Mouse (Mus musculus) midbrain, embryonic 12.5 days (tissue): ENCODE results near the gene Abcc4. TPM values are rescaled to one million over a fixed set of nuclear protein-coding genes. Genes with fewer than 3 reads are reported as not detected.

Experiments
- ATAC-seq: fragments of 200-750 bp; cut with Nextera tagmentation; 2 replicates; pipeline ENCODE4 v1.8.0; 2017; ENCODE audit warnings: low read depth, moderate TSS enrichment, moderate library complexity; ENCODE audit not compliant: low FRiP score
- H3K27ac ChIP-seq: fragments of 300-500 bp; sonication (generic); replicated peaks from 2 replicates; pipeline ENCODE4 v1.5.1; 2016; ENCODE audit warnings: mild to moderate bottlenecking
- H3K27me3 ChIP-seq: fragments of 300-500 bp; sonication (generic); 2 replicates; pipeline ENCODE4 v1.6.1; 2016; ENCODE audit warnings: mild to moderate bottlenecking
- H3K36me3 ChIP-seq: fragments of 300-500 bp; sonication (generic); 2 replicates; pipeline ENCODE4 v1.6.1; 2016
- H3K4me1 ChIP-seq: fragments of 300-500 bp; sonication (generic); 2 replicates; pipeline ENCODE4 v1.6.1; 2016
- H3K4me2 ChIP-seq: fragments of 300-500 bp; sonication (generic); replicated peaks from 2 replicates; pipeline ENCODE4 v1.6.1; 2016; ENCODE audit warnings: mild to moderate bottlenecking, moderate library complexity
- H3K4me3 ChIP-seq: fragments of 300-500 bp; sonication (generic); 2 replicates; pipeline ENCODE4 v1.5.1; 2016; ENCODE audit warnings: mild to moderate bottlenecking
- H3K9ac ChIP-seq: fragments of 300-500 bp; sonication (generic); replicated peaks from 2 replicates; pipeline ENCODE4 v1.6.1; 2016; ENCODE audit warnings: mild to moderate bottlenecking, moderate library complexity
- H3K9me3 ChIP-seq: fragments of 300-500 bp; sonication (generic); 2 replicates; pipeline ENCODE4 v1.6.1; 2016; ENCODE audit warnings: mild to moderate bottlenecking
- WGBS: fragments of 180-500 bp; shearing (Covaris S2); methylation state at CpG from one replicate; pipeline ENCODE4 v1.1.7; 2016; 5-methylcytosine and 5-hydroxymethylcytosine counted together
- polyA plus RNA-seq: library from polyadenylated mRNA; unstranded; fragments of >200 nt; fragmentation: Nextera tagmentation; extraction: Ambion mirVana; gene quantifications from 2 replicates; pipeline ENCODE4 v1.2.1, GENCODE M21; 2016

Abcc4 gene
- polyA plus RNA-seq, 1 experiment from 2014 or later: 3.1 TPM

DNA sequence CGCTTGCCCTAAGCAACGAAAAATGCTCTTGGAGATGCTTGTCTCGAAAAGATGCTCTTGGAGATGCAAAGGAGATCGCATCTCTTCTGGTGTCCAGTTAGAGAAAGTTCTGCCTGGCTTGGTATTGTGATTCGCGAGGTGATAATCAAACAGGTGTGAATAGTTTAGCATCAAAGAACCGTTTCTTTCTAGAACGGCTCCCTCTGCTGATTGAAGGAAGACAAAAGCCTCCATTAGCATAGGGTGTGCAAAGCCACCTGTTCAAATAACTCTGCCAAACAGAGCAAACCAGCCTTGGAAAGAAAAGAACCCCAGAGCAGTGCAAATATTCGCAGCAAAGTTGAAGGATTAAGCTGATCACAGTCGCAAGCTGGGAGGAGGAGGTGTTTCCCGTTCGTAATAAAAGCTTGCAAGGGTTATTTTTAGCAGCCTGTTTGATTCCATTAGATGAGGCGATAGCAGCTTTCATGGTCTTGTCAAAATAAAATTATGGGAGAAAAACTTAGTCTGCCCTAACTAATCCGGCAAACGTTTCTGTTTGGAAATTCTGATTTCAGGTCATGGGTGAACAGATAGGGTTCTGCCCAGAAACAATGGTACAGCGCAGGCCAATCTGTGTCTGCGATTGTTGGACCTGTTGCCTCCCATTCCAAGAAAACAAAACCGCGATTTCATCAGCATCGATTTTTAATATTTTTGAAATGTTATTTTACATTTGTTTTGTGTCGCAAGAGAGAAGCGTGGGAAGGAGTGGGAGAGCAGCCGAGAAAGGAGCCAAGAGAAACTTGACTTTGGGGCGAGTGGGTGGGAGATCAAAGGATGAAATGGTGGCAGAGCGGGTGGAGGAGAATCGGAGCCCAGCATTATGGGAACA, 231.6 kb downstream of the Abcc4 start:
- H3K4me2 ChIP-seq: peak overlapping the region; percentile 88
- peak overlapping the region; percentile 35 for H3K27ac ChIP-seq
- H3K4me3 ChIP-seq: peak overlapping the region; percentile 48
- H3K27me3 ChIP-seq: peaks cover 34% of the 10 kb centered on the region
- ATAC-seq: peak; percentile 60; the same call in 1 of the 2 replicates
- H3K9ac ChIP-seq: peak overlapping the region; percentile 37; the same call in 1 of the 2 replicates
- H3K9me3 ChIP-seq: peaks cover 5% of the 10 kb centered on the region; the same call in 1 of the 2 replicates
- no peaks in the 10 kb centered on the region for H3K36me3 ChIP-seq
- peaks cover 24% of the 10 kb centered on the region; the same call in 1 of the 2 replicates for H3K4me1 ChIP-seq
- 9% methylated on average over 26 of the region's 26 CpGs for WGBS

DNA sequence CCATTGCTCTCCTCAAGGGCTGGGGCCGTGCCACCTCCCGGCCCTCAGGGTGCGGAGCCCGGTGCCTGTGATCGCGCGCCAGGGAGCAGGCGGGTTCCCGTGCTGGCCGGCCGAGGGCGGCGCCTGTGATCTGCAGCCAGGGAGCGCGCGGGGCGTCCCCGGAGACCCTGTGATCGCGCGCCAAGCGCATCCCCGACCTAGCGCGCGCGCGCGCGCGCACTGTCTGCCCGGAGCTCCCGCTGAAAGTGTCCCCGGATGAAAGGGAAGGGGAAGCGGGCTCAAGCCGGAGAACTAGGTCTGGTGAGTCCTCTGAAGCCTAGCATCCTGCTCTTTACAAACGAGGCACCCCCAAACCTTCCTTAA, 232.2 kb downstream of the Abcc4 start:
- Histone ChIP-seq H3K36me3 (no peaks in the 10 kb centered on the region), H3K27me3 (peaks cover 34% of the 10 kb centered on the region), H3K4me1 (peaks cover 24% of the 10 kb centered on the region; the same call in 1 of the 2 replicates), H3K4me2 (peak overlapping the region; percentile 88), H3K4me3 (peak overlapping the region; percentile 48), H3K9ac (peak overlapping the region; percentile 37; the same call in 1 of the 2 replicates), H3K27ac (peak overlapping the region; percentile 35), H3K9me3 (peaks cover 5% of the 10 kb centered on the region; the same call in 1 of the 2 replicates)
- under 1% methylated on average over 37 of the region's 37 CpGs for WGBS
- ATAC-seq: peak; percentile 81

DNA sequence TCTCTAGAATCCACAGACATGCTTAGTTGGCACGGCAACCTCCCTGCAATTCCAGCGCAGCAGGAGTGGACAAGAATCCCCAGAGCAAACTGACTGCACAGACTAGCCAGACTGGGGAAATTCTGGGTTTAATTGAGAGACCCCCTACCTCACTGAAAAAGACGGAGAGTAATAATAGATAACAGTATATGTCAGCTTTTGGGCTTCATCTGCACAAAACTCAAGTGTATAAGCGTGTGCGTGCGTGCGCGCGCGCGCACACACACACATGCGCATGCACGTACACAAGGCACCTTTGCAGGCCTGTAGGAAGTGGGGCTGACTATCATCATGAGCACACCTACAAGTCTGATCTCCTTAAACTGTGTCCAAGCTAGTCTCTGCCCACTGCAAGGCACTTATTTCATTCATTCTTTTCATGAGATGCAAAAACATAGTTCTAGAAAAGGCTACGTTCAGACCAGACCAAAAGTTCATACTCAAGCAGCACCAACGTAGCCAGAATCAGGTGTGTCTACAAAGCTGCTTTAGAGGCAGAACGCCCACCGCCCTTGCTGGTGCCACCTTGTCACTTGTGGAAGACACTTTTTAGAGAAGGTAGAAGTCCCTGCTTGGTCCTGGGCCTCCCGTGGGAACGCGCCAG, 232.7 kb downstream of the Abcc4 start:
- H3K27ac ChIP-seq: no peak overlapping the region

DNA sequence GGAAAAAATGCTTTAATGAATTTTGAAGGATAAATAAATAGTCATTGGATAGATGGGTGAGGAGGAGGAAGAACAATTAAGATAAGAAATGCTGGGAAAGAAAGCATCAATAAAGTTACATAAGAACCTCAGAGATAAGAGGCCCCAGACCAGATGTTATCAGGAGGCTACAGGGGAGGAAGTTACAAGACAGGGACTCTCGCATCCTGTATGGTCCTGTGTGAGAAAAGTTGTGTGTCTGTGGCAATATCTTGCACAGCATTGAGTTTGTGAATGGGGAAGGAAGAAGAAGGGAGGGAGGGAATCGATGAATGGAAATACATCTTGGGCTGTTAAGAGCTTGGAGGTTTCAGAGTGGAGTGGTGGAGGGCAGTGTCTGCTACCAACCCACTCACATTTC, 240.7 kb downstream of the Abcc4 start:
- Histone ChIP-seq H3K4me2 (no peak overlapping the region), H3K9me3 (no peaks in the 10 kb centered on the region), H3K27ac (no peak overlapping the region), H3K9ac (no peak overlapping the region), H3K4me1 (no peaks in the 10 kb centered on the region), H3K27me3 (peaks cover 3% of the 10 kb centered on the region), H3K4me3 (no peak overlapping the region), H3K36me3 (no peaks in the 10 kb centered on the region)
- ATAC-seq: no peak
- 88% methylated on average over 2 of the region's 2 CpGs for WGBS

More for the DNA sequence above, 232.7 kb downstream of the Abcc4 start:
- Histone ChIP-seq H3K36me3 (no peaks in the 10 kb centered on the region), H3K9me3 (peaks cover 5% of the 10 kb centered on the region; the same call in 1 of the 2 replicates), H3K4me2 (peak overlapping the region; percentile 88), H3K4me1 (peaks cover 24% of the 10 kb centered on the region; the same call in 1 of the 2 replicates), H3K27me3 (peaks cover 34% of the 10 kb centered on the region), H3K4me3 (peak overlapping the region; percentile 48), H3K9ac (peak overlapping the region; percentile 37; the same call in 1 of the 2 replicates)
- peak; percentile 42; the same call in 1 of the 2 replicates for ATAC-seq
- 8% methylated on average over 20 of the region's 20 CpGs for WGBS

DNA sequence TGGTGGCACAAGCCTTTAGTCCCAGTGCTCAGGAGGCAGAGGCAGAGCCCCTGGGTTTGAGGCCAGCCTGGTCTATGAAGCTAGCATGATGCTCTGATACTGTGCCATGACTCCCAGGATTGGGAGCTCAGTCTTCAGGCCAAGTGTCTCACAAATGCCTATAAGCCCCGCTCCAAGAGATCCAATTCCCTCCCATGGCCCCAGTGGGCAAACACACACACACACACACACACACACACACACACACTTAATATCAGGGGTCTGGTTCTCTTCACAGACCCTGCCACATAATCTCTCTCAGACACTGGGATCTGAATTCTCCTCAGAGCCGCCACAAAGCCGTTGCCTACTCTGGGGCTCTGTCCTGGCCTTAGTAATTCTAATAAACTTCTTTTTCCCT, 241.6 kb downstream of the Abcc4 start:
- WGBS: 96% methylated on average over 3 of the region's 3 CpGs
- Histone ChIP-seq H3K4me3 (no peak overlapping the region), H3K4me1 (no peaks in the 10 kb centered on the region), H3K9ac (no peak overlapping the region), H3K27me3 (no peaks in the 10 kb centered on the region), H3K4me2 (no peak overlapping the region), H3K27ac (no peak overlapping the region), H3K36me3 (no peaks in the 10 kb centered on the region), H3K9me3 (no peaks in the 10 kb centered on the region)
- ATAC-seq: no peak

DNA sequence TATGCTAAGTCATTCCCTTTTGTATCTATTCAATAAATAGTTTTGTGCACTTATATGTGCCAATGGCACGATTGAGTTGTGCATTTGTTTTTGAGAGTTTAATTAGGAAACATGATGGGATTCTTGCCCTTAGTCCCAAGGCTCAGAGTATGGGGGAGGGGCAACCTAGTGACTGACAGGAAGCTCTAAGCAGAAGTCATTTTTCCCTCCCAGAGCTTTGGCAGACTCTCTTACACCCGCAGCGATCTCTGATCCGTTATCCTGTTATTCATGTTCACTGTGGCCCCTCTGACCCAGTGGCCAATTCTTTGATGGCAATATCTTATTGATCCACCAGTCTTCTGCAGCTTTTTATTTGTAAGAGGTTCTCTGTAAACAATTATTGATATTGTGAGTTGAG, 253.4 kb downstream of the Abcc4 start:
- Histone ChIP-seq H3K36me3 (no peaks in the 10 kb centered on the region), H3K4me3 (no peak overlapping the region), H3K4me1 (no peaks in the 10 kb centered on the region), H3K9me3 (no peaks in the 10 kb centered on the region), H3K4me2 (no peak overlapping the region), H3K27me3 (no peaks in the 10 kb centered on the region), H3K27ac (no peak overlapping the region), H3K9ac (no peak overlapping the region)
- no peak for ATAC-seq
- WGBS: 56% methylated on average over 4 of the region's 4 CpGs

DNA sequence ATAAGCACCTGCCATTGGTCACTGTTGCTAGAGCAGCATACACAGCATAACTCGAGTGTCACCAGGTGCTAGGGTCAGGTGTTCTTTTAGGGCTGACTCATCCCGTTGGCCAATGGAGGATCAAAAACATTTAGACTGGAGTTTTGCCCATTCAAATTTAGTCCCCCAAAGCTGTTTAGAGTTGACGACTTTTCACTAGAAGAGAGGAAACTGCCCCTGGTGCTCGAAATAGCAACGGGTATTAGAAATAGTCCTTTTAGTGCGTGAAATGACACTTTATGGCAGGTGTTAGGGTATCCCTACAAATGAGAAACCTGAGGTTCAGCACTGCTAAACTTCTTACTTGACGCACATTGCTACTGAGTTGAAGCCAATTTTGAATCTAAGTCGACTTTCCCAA, 265.9 kb downstream of the Abcc4 start:
- Histone ChIP-seq H3K27me3 (peaks cover 57% of the 10 kb centered on the region), H3K4me2 (no peak overlapping the region), H3K27ac (no peak overlapping the region), H3K9ac (no peak overlapping the region), H3K4me3 (no peak overlapping the region), H3K9me3 (no peaks in the 10 kb centered on the region), H3K4me1 (peaks cover 13% of the 10 kb centered on the region; the same call in 1 of the 2 replicates), H3K36me3 (no peaks in the 10 kb centered on the region)
- no peak for ATAC-seq
- WGBS: 88% methylated on average over 8 of the region's 8 CpGs

DNA sequence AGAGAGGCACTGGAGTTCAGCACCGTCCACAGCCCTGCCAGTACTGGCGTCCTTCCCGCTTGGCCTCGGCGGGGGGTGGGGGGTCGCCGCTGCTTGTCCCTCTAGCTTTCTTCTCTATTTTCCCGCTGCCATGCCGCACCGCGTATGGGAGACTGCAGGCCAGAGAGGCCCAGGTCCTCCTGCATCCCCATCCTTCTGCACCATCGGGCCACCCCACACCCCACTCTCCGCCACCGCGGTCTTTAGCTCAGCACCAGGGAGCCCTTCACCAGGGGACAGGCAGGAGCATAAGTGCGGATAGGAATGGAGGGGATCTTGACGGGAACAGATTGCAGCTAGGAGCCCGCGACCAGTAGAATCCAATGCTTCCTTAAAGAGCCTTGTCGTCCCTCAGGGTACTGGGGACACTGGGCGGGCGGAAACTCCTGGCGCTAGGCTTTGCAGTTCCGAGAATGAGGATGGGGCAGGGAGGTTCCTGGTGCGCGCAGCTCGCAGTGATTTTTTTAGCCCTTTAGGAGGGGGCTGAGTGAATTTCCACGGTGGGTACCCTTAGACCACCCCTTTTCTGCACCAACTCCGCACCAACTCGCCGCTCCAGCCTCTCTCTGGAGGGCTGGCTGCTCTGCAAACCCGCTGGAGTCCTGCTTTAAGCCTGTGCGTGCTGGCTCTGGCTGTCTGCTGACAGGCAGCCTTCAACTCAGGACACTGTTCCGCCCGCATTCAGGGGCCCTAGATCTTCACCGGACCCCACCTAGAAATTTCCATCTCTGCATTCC, 268.7 kb downstream of the Abcc4 start:
- Histone ChIP-seq H3K4me1 (peaks cover 32% of the 10 kb centered on the region; the same call in 1 of the 2 replicates), H3K36me3 (no peaks in the 10 kb centered on the region), H3K4me3 (peak overlapping the region; percentile 53), H3K27ac (peak overlapping the region; percentile 88), H3K9ac (peak overlapping the region; percentile 69), H3K27me3 (peaks cover 69% of the 10 kb centered on the region), H3K9me3 (no peaks in the 10 kb centered on the region), H3K4me2 (peak overlapping the region; percentile 92)
- WGBS: under 1% methylated on average over 36 of the region's 36 CpGs
- peak; percentile 79 for ATAC-seq

DNA sequence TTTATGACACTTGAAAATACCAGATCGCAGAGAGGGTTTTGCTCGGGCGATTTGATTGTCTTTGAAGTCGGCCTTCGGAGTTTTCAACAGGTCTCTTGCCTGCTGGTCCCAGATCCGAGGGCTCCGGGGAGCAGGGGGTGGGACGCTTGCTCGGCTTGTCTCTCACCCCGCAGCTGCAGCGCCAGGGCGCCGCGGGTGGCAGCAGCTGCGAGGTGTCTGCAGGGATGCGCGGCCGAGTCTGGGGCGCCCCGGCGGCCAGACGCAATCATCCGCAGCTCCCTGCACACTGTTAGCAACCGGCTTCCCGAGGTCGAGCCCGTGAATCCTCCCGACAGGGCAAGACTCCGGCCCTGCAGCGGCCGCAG, 269.2 kb downstream of the Abcc4 start:
- Histone ChIP-seq H3K27ac (peak overlapping the region; percentile 88), H3K9ac (peak overlapping the region; percentile 69), H3K36me3 (no peaks in the 10 kb centered on the region), H3K4me2 (peak overlapping the region; percentile 92), H3K4me1 (peaks cover 32% of the 10 kb centered on the region; the same call in 1 of the 2 replicates), H3K27me3 (peaks cover 68% of the 10 kb centered on the region), H3K4me3 (peak overlapping the region; percentile 53), H3K9me3 (no peaks in the 10 kb centered on the region)
- peak; percentile 88 for ATAC-seq
- WGBS: under 1% methylated on average over 31 of the region's 31 CpGs

DNA sequence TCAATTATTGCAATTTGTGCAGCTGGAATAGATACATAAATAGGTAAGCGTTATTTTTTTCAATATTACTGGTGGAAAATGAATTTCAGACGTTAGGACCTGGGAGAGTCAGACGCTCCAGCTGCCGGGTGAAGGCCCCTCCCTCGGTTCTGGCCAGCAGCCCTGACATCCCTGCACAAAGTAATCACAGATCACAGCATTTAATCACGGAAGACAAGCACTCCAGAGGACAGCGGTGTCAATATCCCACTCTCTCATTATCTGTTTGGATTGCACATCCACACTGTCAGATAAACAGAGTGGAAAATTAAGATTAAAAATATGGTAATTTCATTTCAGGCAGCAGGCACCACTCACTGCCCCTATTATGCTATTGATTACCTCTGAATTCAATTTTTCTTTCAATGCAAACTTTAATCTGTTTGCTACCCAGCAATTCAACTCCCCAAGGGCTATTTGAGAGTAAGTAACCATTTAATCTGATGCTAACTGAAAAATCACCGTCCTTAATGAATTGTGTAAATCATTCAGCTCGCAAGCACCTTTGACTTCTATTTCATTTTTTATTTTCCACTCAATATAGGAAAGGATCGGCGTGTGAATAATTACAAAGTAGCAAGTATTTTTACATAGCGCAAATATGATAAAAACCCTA, 270.2 kb downstream of the Abcc4 start:
- no peak overlapping the region for H3K4me3 ChIP-seq
- H3K9ac ChIP-seq: no peak overlapping the region
- WGBS: 8% methylated on average over 12 of the region's 12 CpGs
- H3K27me3 ChIP-seq: peaks cover 66% of the 10 kb centered on the region
- H3K36me3 ChIP-seq: no peaks in the 10 kb centered on the region
- peak overlapping the region; percentile 41 for H3K4me2 ChIP-seq
- H3K27ac ChIP-seq: no peak overlapping the region
- ATAC-seq: peak; percentile 57
- H3K4me1 ChIP-seq: peaks cover 32% of the 10 kb centered on the region; the same call in 1 of the 2 replicates
- H3K9me3 ChIP-seq: no peaks in the 10 kb centered on the region

DNA sequence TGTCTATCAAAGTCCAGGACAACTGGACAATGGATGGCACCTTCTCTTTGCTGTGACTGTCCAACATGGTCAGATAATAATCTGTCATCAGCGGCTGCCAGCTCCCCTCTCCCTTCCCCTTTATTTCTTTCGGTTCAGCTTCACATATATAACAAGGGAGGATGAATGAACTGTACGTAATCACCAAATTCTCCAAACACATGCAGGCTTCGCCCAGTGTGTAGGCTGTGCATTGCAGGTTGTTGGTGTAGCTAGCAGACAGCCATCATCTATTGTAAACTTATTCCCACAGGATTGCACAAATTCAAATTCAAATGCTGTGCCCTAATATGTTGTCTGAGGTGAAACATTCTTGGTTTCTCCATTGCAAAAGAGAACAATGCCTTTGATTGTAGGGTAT, 271.2 kb downstream of the Abcc4 start:
- WGBS: 47% methylated on average over 4 of the region's 4 CpGs
- Histone ChIP-seq H3K27ac (0 out of 2 replicates have a peak overlapping the region, but pooled peaks have one; percentile 6), H3K9ac (no peak overlapping the region), H3K4me3 (no peak overlapping the region), H3K4me1 (peaks cover 32% of the 10 kb centered on the region; the same call in 1 of the 2 replicates), H3K9me3 (no peaks in the 10 kb centered on the region), H3K36me3 (no peaks in the 10 kb centered on the region), H3K27me3 (peaks cover 66% of the 10 kb centered on the region), H3K4me2 (no peak overlapping the region; the same call in 1 of the 2 replicates)
- no peak for ATAC-seq
